8 mouse cellular contexts compared by ENCODE assay signal in genomic region chr7:142349308-142349961, GRCm38 (mm10). TPM values are rescaled to one million over a fixed set of nuclear protein-coding genes. Genes with fewer than 3 reads are reported as not detected.
DNase-seq lines count a peak whose midpoint lies in the region; ATAC-seq and TF ChIP-seq lines count a peak whose summit lies in the region.
"Had no signal": no experiment of that assay in that cellular context is flagged by ENCODE, and none has a peak within 500 bp of the region (broad histone marks: within the 10 kb centered on the region; RNA-seq: fewer than 3 reads in every experiment).

No protein-coding gene starts in this region.

- H3K9me3 ChIP-seq in limb, embryonic 14.5 days (ENCODE audit: control insufficient read depth, low read length), result no peaks in the 10 kb centered on the region
- H3K9me3 ChIP-seq in stomach, embryonic 15.5 days, result no peaks in the 10 kb centered on the region

- peak; percentile 79 for DNase-seq in right cerebral cortex, adult 18-20 months
- no peak for DNase-seq in right cerebral cortex, postnatal 4 days
- DNase-seq in gastrocnemius, postnatal 25 days, result peak; percentile 49
- no peak for DNase-seq in limb, embryonic 14.5 days (ENCODE audit: low spot score)
- no peak for DNase-seq in spleen, adult 12 weeks (ENCODE audit: low spot score)

- H3K4me1 ChIP-seq in limb, embryonic 14.5 days (ENCODE audit: control insufficient read depth, insufficient read depth, low read length), result no peaks in the 10 kb centered on the region; the same call in 1 of the 2 replicates
- H3K4me1 ChIP-seq in stomach, embryonic 15.5 days, result peaks cover 4% of the 10 kb centered on the region; the same call in 1 of the 2 replicates

- no peaks in the 10 kb centered on the region for H3K27me3 ChIP-seq in limb, embryonic 14.5 days (ENCODE audit: control insufficient read depth, insufficient read depth, low read length)
- no peaks in the 10 kb centered on the region for H3K27me3 ChIP-seq in stomach, embryonic 15.5 days (replicated peaks)

- no peaks in the 10 kb centered on the region for H3K36me3 ChIP-seq in limb, embryonic 14.5 days (ENCODE audit: control insufficient read depth, insufficient read depth, low read length)
- H3K36me3 ChIP-seq in stomach, embryonic 15.5 days, result no peaks in the 10 kb centered on the region

- H3K4me2 ChIP-seq in limb, embryonic 14.5 days (replicated peaks; ENCODE audit: low read depth, low read length, severe bottlenecking), result no peak overlapping the region
- H3K4me2 ChIP-seq in stomach, embryonic 15.5 days, result 0 out of 2 replicates have a peak overlapping the region, but pooled peaks have one; percentile 13

- ATAC-seq in limb, embryonic 14.5 days (ENCODE audit: low FRiP score, low read depth), result peak; percentile 67; the same call in 1 of the 2 replicates
- no peak for ATAC-seq in stomach, embryonic 15.5 days (ENCODE audit: insufficient read depth, low FRiP score, low read depth)
- no peak for ATAC-seq in erythroid progenitor cell, adult 5-6 weeks (replicated peaks; ENCODE audit: low FRiP score, poor library complexity, severe bottlenecking)

- 26% methylated on average over 9 of the region's 9 CpGs for WGBS in limb, embryonic 14.5 days
- WGBS in stomach, embryonic 15.5 days, result 28% methylated on average over 9 of the region's 9 CpGs

- no peak for TF ChIP-seq POLR2A in limb, embryonic 14.5 days (IDR thresholded peaks at IDR 0.05; ENCODE audit: borderline replicate concordance, extremely low read depth, insufficient read depth, insufficient read length)

- no peak overlapping the region for H3K9ac ChIP-seq in limb, embryonic 14.5 days (ENCODE audit: low read depth, low read length, severe bottlenecking)
- H3K9ac ChIP-seq in stomach, embryonic 15.5 days, result no peak overlapping the region

- no peak overlapping the region for H3K4me3 ChIP-seq in limb, embryonic 14.5 days (replicated peaks; ENCODE audit: low read length)
- no peak overlapping the region for H3K4me3 ChIP-seq in stomach, embryonic 15.5 days (replicated peaks)

- 0 out of 2 replicates have a peak overlapping the region, but pooled peaks have one; percentile 13 for H3K27ac ChIP-seq in limb, embryonic 14.5 days (replicated peaks; ENCODE audit: low read depth, low read length)
- peak overlapping the region; percentile 31; the same call in 1 of the 2 replicates for H3K27ac ChIP-seq in stomach, embryonic 15.5 days

RNA-seq across cellular contexts. Expression of gene Ifitm10, which starts 24.1 kb away (rescaled TPM):
- total RNA-seq in gastrocnemius, postnatal 25 days (2021), result 1 to 10 TPM; 3.3 to 4.2 TPM
- 2.1 and 2.4 TPM in 2 replicates for polyA plus RNA-seq in limb, embryonic 14.5 days (2012; rRNA removed)
- 2.0 and 2.5 TPM in 2 replicates for polyA plus RNA-seq in limb, embryonic 14.5 days (2014; fragmentation: Nextera tagmentation; extraction: Ambion mirVana)
- 1.7 and 2.8 TPM in 2 replicates for polyA plus RNA-seq in stomach, embryonic 15.5 days (2015; fragmentation: Nextera tagmentation; extraction: Ambion mirVana)
- not detected in 2 replicates for total RNA-seq in erythroid progenitor cell, adult 5-6 weeks (2015; ENCODE audit: low replicate concordance)
- total RNA-seq in erythroid progenitor cell, adult 5-6 weeks (2017; ENCODE audit: low replicate concordance), result not detected in 2 replicates

RNA-seq across cellular contexts. Expression of gene Gm49369, which starts 33.0 kb away (rescaled TPM):
- 1 to 10 TPM; 4.0 to 5.6 TPM for total RNA-seq in gastrocnemius, postnatal 25 days (2021)
- polyA plus RNA-seq in limb, embryonic 14.5 days (2012; rRNA removed), result 0.09 TPM in 1 of 2 replicates, not detected in the other
- not detected in 2 replicates for polyA plus RNA-seq in limb, embryonic 14.5 days (2014; fragmentation: Nextera tagmentation; extraction: Ambion mirVana)
- 0.58 TPM in 1 of 2 replicates, not detected in the other for polyA plus RNA-seq in stomach, embryonic 15.5 days (2015; fragmentation: Nextera tagmentation; extraction: Ambion mirVana)
- total RNA-seq in erythroid progenitor cell, adult 5-6 weeks (2015; ENCODE audit: low replicate concordance), result not detected in 2 replicates
- total RNA-seq in erythroid progenitor cell, adult 5-6 weeks (2017; ENCODE audit: low replicate concordance), result 143 and 216 TPM in 2 replicates
- polyA plus RNA-seq: heart, embryonic 16.5 days had no signal

RNA-seq across cellular contexts. Expression of gene Ctsd, which starts 38.4 kb away (rescaled TPM):
- total RNA-seq in gastrocnemius, postnatal 25 days (2021), result 100 to 1,000 TPM; 317 to 434 TPM
- 237 and 274 TPM in 2 replicates for polyA plus RNA-seq in limb, embryonic 14.5 days (2012; rRNA removed)
- 334 and 354 TPM in 2 replicates for polyA plus RNA-seq in limb, embryonic 14.5 days (2014; fragmentation: Nextera tagmentation; extraction: Ambion mirVana)
- 308 and 323 TPM in 2 replicates for polyA plus RNA-seq in stomach, embryonic 15.5 days (2015; fragmentation: Nextera tagmentation; extraction: Ambion mirVana)
- 207 and 227 TPM in 2 replicates for total RNA-seq in erythroid progenitor cell, adult 5-6 weeks (2015; ENCODE audit: low replicate concordance)
- total RNA-seq in erythroid progenitor cell, adult 5-6 weeks (2017; ENCODE audit: low replicate concordance), result 161 and 184 TPM in 2 replicates

RNA-seq across cellular contexts. Expression of gene Krtap5-4, which starts 46.1 kb away (rescaled TPM):
- total RNA-seq in gastrocnemius, postnatal 25 days (2021), result not detected
- not detected in 2 replicates for polyA plus RNA-seq in limb, embryonic 14.5 days (2012; rRNA removed)
- polyA plus RNA-seq in limb, embryonic 14.5 days (2014; fragmentation: Nextera tagmentation; extraction: Ambion mirVana), result not detected in 2 replicates
- polyA plus RNA-seq in stomach, embryonic 15.5 days (2015; fragmentation: Nextera tagmentation; extraction: Ambion mirVana), result not detected in 2 replicates
- not detected in 2 replicates for total RNA-seq in erythroid progenitor cell, adult 5-6 weeks (2015; ENCODE audit: low replicate concordance)
- not detected in 2 replicates for total RNA-seq in erythroid progenitor cell, adult 5-6 weeks (2017; ENCODE audit: low replicate concordance)

RNA-seq across cellular contexts. Expression of gene Krtap5-1, which starts 52.5 kb away (rescaled TPM):
- total RNA-seq in gastrocnemius, postnatal 25 days (2021), result not detected
- not detected in 2 replicates for polyA plus RNA-seq in limb, embryonic 14.5 days (2012; rRNA removed)
- not detected in 2 replicates for polyA plus RNA-seq in limb, embryonic 14.5 days (2014; fragmentation: Nextera tagmentation; extraction: Ambion mirVana)
- polyA plus RNA-seq in stomach, embryonic 15.5 days (2015; fragmentation: Nextera tagmentation; extraction: Ambion mirVana), result not detected in 2 replicates
- total RNA-seq in erythroid progenitor cell, adult 5-6 weeks (2015; ENCODE audit: low replicate concordance), result not detected in 2 replicates
- not detected in 2 replicates for total RNA-seq in erythroid progenitor cell, adult 5-6 weeks (2017; ENCODE audit: low replicate concordance)
- polyA plus RNA-seq: heart, embryonic 16.5 days had no signal

Comparison
In these comparisons a context has a peak if more than half of its experiments do, and no peak if none do; other contexts are left out.
1. DNase-seq: peak in right cerebral cortex, adult 18-20 months (single experiment) and gastrocnemius, postnatal 25 days (single experiment); none in right cerebral cortex, postnatal 4 days (single experiment), limb, embryonic 14.5 days (single experiment) and spleen, adult 12 weeks (single experiment).